Mouse (Mus musculus) embryonic facial prominence, embryonic 11.5 days (tissue): ENCODE data around the gene Muc16. TPM values are rescaled to one million over a fixed set of nuclear protein-coding genes. Genes with fewer than 3 reads are reported as not detected.

Experiments
- ATAC-seq: fragments of 200-750 bp; cut with Nextera tagmentation; replicated peaks from 2 replicates; pipeline ENCODE4 v1.8.0; 2017; ENCODE audit warnings: low read depth; ENCODE audit not compliant: insufficient number of reproducible peaks, low FRiP score, low TSS enrichment
- DNase-seq: peaks from one replicate; pipeline ENCODE4 v3.0.0-alpha.2; 2015; ENCODE audit warnings: low spot score
- H3K27ac ChIP-seq: fragments of 300-500 bp; sonication (generic); replicated peaks from 2 replicates; pipeline ENCODE4 v1.5.1; 2014; ENCODE audit warnings: mild to moderate bottlenecking, low read depth, low read length, control low read depth
- H3K27me3 ChIP-seq: fragments of 300-500 bp; sonication (generic); 2 replicates; pipeline ENCODE4 v1.6.1; 2014; ENCODE audit warnings: mild to moderate bottlenecking, low read length, moderate library complexity, mixed read lengths; ENCODE audit not compliant: control insufficient read depth, insufficient read depth
- H3K36me3 ChIP-seq: fragments of 300-500 bp; sonication (generic); replicated peaks from 2 replicates; pipeline ENCODE4 v1.6.1; 2014; ENCODE audit warnings: low read depth, mild to moderate bottlenecking, low read length, moderate library complexity, mixed read lengths; ENCODE audit not compliant: control insufficient read depth, insufficient read depth
- H3K4me1 ChIP-seq: fragments of 300-500 bp; sonication (generic); 2 replicates; pipeline ENCODE4 v1.6.1; 2014; ENCODE audit warnings: low read length, mixed read lengths; ENCODE audit not compliant: control insufficient read depth, insufficient read depth
- H3K4me2 ChIP-seq: fragments of 300-500 bp; sonication (generic); 2 replicates; pipeline ENCODE4 v1.6.1; 2014; ENCODE audit warnings: low read depth, mild to moderate bottlenecking, control low read depth, low read length, moderate library complexity
- H3K4me3 ChIP-seq: fragments of 300-500 bp; sonication (generic); 2 replicates; pipeline ENCODE4 v1.5.1; 2014; ENCODE audit warnings: low read depth, low read length, control low read depth
- H3K9ac ChIP-seq: fragments of 300-500 bp; sonication (generic); replicated peaks from 2 replicates; pipeline ENCODE4 v1.6.1; 2014; ENCODE audit warnings: mild to moderate bottlenecking, control low read depth, low read length
- H3K9me3 ChIP-seq: fragments of 300-500 bp; sonication (generic); replicated peaks from 2 replicates; pipeline ENCODE4 v1.6.1; 2016; ENCODE audit warnings: mild to moderate bottlenecking, low read length, inconsistent platforms, mixed read lengths; ENCODE audit not compliant: control insufficient read depth
- WGBS: fragments of 180-500 bp; shearing (Covaris S2); extraction: QIAGEN DNeasy Blood & Tissue Kit; methylation state at CpG from one replicate; pipeline ENCODE4 v1.1.7; 2014; 5-methylcytosine and 5-hydroxymethylcytosine counted together
- polyA plus RNA-seq: library from polyadenylated mRNA; unstranded; fragments of >200 nt; fragmentation: Nextera tagmentation; extraction: Ambion mirVana; gene quantifications from 2 replicates; pipeline ENCODE4 v1.2.1, GENCODE M21; 2014

The Muc16 gene
- 0.01 TPM in 1 of 2 replicates, not detected in the other for polyA plus RNA-seq

DNA sequence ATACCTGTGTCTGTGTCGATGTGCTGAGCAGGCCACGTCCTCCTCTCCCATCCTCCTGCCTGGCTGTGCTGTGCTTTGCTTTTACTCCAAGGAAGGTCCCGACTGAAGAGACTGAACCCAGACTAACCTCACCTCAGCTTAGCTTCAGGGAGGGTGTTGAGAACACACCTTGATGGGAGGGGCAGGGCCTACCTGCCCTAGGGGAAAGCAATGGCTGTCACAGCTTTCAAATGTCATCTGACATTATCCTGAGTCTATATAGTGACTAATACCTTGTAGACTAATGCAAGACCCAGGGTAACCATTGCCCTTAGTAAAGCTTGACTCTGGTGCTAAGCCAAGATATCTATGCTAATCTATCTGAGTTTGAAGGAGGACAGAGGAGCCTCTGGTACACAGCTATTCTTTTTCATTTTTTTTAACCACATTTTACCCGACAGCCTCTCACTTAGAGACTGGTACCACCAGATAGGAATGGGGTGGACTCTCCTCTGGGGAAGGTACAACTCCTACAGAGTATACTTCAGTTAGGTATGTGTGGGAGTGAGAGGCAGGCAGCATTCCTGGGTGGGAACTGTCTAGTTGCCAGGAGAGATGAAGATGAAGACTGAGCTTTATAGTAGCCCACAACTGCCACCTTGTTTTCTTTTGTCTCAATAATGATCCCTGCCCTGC, at the start of gene Muc16:
Muc16 (minus strand) TSS at position 51 of the 675 bp plus-strand sequence.
- no peaks in the 10 kb centered on the region for H3K4me1 ChIP-seq
- no peak within 1 kb of the TSS for H3K4me3 ChIP-seq
- no peak within 1 kb of the TSS for H3K4me2 ChIP-seq
- no peak within 1 kb of the TSS for H3K27ac ChIP-seq
- no peaks in the 10 kb centered on the region for H3K27me3 ChIP-seq
- H3K9ac ChIP-seq: no peak within 1 kb of the TSS
- no peaks in the 10 kb centered on the region for H3K36me3 ChIP-seq
- ATAC-seq (no peak), DNase-seq (no peak)
- 88% methylated on average over 4 of the region's 4 CpGs for WGBS
- no peaks in the 10 kb centered on the region for H3K9me3 ChIP-seq

DNA sequence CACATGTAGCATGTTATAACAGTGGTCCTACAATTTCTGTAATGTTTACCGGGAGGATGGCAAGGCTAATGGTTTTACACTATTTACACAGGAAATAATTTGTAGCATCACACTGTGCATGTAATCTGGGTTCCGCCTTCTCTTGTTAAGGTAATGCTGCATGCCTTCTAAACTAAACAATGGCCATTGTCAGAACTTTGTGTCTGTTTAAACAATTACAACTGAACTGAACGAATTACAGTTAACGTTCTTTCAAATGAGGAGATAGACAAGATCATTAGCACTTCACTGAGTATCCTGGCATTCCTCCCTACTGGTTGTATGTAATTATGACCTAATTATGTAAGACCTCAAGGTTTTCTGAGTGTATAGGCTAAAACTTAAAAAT, 48.4 kb upstream of the Muc16 start:
- H3K4me1 ChIP-seq: no peaks in the 10 kb centered on the region
- H3K36me3 ChIP-seq: no peaks in the 10 kb centered on the region
- no peaks in the 10 kb centered on the region for H3K27me3 ChIP-seq
- H3K9ac ChIP-seq: no peak overlapping the region
- H3K4me2 ChIP-seq: no peak overlapping the region
- no peak overlapping the region for H3K4me3 ChIP-seq
- H3K27ac ChIP-seq: no peak overlapping the region
- DNase-seq (no peak), ATAC-seq (no peak)
- WGBS: 43% methylated on average over 4 of the region's 4 CpGs
- no peaks in the 10 kb centered on the region for H3K9me3 ChIP-seq

DNA sequence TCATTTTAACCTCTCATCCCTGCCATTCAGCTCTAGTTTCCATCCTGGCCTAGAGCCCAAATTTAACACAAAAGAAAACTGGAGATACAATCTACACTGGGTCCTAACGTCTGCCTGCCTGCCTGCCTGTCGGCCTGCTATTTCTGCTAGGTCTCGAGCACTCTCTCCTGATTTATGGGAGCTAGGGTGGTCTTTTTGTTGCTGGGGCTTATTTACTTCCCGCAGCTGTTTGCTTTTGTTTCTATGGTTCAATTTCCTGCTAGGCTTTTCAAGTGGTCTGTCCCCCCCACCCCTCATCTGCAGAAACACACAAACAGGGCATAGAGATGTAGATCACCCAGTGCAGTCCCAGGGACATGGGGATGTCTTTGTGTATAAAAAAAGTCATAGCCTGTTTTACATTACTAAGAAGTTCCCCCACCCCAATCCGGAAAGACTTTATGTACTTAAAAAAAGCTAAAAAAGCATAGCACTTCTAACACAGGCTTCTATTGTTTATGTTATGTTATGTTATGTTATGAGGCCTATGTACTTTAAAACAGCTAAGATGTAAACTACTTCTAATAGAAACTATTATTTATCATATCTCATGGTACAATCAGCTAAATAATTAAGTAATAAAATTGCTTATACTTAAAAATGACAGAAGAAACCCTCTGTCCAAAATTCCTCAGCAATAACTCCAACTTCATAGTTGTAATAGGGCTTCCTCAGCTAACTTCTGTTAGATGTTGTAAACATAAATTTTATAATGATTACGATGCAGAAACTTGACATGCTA, 47.8 kb upstream of the Muc16 start:
- H3K9me3 ChIP-seq: no peaks in the 10 kb centered on the region
- no peak overlapping the region for H3K9ac ChIP-seq
- DNase-seq (peak; percentile 11), ATAC-seq (peak; percentile 56; the same call in 1 of the 2 replicates)
- H3K4me2 ChIP-seq: no peak overlapping the region
- no peaks in the 10 kb centered on the region for H3K4me1 ChIP-seq
- H3K36me3 ChIP-seq: no peaks in the 10 kb centered on the region
- H3K27ac ChIP-seq: no peak overlapping the region
- no peaks in the 10 kb centered on the region for H3K27me3 ChIP-seq
- 22% methylated on average over 6 of the region's 6 CpGs for WGBS
- no peak overlapping the region for H3K4me3 ChIP-seq

DNA sequence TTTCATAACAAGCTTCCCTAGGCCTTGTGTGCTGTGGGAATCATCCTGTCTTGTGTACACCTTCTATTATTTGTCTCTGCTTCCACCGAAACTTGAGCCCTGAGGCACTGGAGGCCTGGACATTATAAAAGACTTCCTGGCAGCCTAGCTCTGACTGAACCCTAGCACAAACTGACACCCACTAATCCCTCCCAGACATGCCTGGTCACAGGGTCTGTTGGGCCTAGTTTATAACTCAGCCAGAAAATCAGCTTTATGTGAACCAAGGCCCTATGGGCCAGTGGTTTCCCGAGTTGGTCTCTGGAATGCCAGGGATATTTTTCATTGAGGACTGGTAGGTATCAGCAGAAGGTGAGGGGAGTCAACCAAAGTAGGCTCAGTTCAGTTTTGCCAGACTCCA, 46.7 kb upstream of the Muc16 start:
- Histone ChIP-seq H3K9me3 (no peaks in the 10 kb centered on the region), H3K4me2 (no peak overlapping the region), H3K9ac (no peak overlapping the region), H3K4me1 (no peaks in the 10 kb centered on the region), H3K36me3 (no peaks in the 10 kb centered on the region), H3K4me3 (no peak overlapping the region), H3K27me3 (no peaks in the 10 kb centered on the region), H3K27ac (no peak overlapping the region)
- WGBS: 20% methylated on average over 2 of the region's 2 CpGs
- DNase-seq: peak; percentile 49
- ATAC-seq: 0 out of 2 replicates have a peak, but pooled peaks have one; percentile 56

DNA sequence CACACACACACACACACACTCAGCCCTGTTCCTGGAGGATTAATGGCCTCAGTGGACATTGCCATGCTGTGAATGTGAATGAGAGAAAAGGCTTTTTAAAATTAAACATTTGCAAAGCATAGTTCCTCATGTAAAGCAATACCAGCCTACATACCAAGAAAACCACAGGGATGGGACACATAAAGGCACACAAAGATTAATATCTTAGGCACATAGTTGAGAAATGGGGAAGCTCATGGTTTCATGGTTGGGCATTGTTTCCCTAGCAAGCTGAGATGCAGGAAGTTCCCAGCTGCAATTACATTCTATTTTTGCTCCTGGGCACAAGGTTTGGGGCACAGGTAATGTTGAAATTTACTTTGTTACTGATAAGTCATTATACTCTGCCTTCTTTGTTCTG, 31.3 kb upstream of the Muc16 start:
- H3K27me3 ChIP-seq: no peaks in the 10 kb centered on the region
- H3K4me3 ChIP-seq: no peak overlapping the region
- H3K36me3 ChIP-seq: no peaks in the 10 kb centered on the region
- H3K4me1 ChIP-seq: no peaks in the 10 kb centered on the region
- DNase-seq (no peak), ATAC-seq (no peak)
- H3K4me2 ChIP-seq: no peak overlapping the region
- H3K9me3 ChIP-seq: no peaks in the 10 kb centered on the region
- no peak overlapping the region for H3K27ac ChIP-seq
- no peak overlapping the region for H3K9ac ChIP-seq

DNA sequence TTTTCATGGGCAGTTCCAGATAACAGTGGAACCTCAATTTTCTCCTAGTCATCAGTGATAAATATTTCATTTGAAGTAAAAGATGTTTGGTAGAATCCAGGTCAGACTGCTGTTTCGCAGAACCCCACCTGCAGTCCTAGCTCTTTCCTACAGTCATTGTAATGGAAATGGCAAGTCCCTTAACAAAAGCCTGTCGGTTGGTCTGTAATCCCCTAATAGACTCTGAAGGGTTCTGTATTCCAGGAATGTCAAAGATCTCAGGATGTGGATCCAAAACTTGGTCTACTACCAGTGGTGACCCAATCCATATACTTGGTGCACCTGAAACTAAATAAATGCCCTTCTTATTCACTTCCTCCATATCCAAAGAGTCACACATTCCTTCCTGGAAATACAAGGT, 76.0 kb downstream of the Muc16 start:
- H3K36me3 ChIP-seq: no peaks in the 10 kb centered on the region
- no peak overlapping the region for H3K27ac ChIP-seq
- H3K4me2 ChIP-seq: no peak overlapping the region
- H3K9ac ChIP-seq: no peak overlapping the region
- ATAC-seq: no peak
- H3K9me3 ChIP-seq: no peaks in the 10 kb centered on the region
- no peak overlapping the region for H3K4me3 ChIP-seq
- no peak for DNase-seq
- H3K4me1 ChIP-seq: no peaks in the 10 kb centered on the region
- H3K27me3 ChIP-seq: no peaks in the 10 kb centered on the region
- WGBS: 50% methylated on average over 2 of the region's 2 CpGs

DNA sequence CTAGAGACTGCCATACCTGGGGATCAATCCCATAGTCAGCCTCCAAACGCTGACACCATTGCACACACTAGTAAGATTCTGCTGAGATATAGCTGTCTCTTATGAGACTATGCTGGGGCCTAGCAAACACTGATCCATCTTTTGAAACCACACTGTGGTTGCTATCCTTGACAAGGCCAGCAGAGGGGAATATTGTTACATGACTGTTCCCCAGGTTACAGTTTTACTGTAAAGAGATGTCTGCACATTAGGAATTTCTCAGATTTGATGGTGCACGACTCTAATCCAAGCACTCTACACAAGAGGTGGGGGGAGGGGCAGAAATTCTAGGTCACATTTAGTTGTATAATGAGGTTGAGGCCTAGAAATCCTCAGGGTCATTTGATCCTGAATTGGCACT, 166.2 kb downstream of the Muc16 start:
- H3K27ac ChIP-seq: no peak overlapping the region
- H3K36me3 ChIP-seq: no peaks in the 10 kb centered on the region
- H3K4me1 ChIP-seq: no peaks in the 10 kb centered on the region
- WGBS: 46% methylated on average over 2 of the region's 2 CpGs
- H3K9ac ChIP-seq: no peak overlapping the region
- H3K27me3 ChIP-seq: no peaks in the 10 kb centered on the region
- no peaks in the 10 kb centered on the region for H3K9me3 ChIP-seq
- H3K4me2 ChIP-seq: no peak overlapping the region
- H3K4me3 ChIP-seq: no peak overlapping the region
- DNase-seq: peak; percentile 7
- no peak for ATAC-seq

DNA sequence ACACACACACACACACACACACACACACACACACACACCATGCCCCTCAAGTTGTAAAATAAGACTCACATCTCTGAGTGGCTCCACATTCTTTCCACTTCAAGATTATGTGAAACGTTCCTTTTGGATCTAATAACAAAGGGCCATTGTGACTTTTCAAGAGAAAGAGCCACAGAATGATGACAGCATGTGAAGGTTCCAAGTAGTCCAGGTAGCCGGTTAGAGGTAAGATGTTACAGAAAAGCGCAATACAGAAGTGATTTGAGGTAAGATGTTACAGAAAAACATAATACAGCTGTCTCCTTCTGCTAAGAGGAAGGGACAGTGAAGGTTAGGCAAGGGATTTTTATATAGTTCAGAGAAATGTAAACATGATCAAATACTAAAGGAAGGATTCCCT, 196.2 kb downstream of the Muc16 start, which contains the start of the genes Zfp558 and Mbd3l1:
Zfp558 (minus strand) TSS at position 101 of the 400 bp plus-strand sequence.
Mbd3l1 (plus strand) TSS at position 192 of the 400 bp plus-strand sequence.
- H3K9ac ChIP-seq: no peak within 1 kb of the TSS
- no peak within 1 kb of the TSS for H3K4me2 ChIP-seq
- no peak within 1 kb of the TSS for H3K4me3 ChIP-seq
- H3K4me1 ChIP-seq: no peaks in the 10 kb centered on the region
- H3K36me3 ChIP-seq: no peaks in the 10 kb centered on the region
- DNase-seq (no peak), ATAC-seq (no peak)
- no peaks in the 10 kb centered on the region for H3K27me3 ChIP-seq
- H3K27ac ChIP-seq: no peak within 1 kb of the TSS
- H3K9me3 ChIP-seq: no peaks in the 10 kb centered on the region
- 74% methylated on average over 3 of the region's 3 CpGs for WGBS
